Mouse (Mus musculus) olfactory bulb, adult 2 months (tissue): ENCODE results near the gene Odf2.

ENCODE experiments used
- CTCF ChIP-seq: fragments of 200-500 bp; IDR thresholded peaks from 2 replicates; pipeline ENCODE4 v1.5.1; 2012; ENCODE audit warnings: low read depth, mild to moderate bottlenecking, low read length, moderate library complexity; ENCODE audit not compliant: insufficient read depth
- POLR2A ChIP-seq: fragments of 200-500 bp; IDR thresholded peaks from 2 replicates; pipeline ENCODE4 v1.6.1; 2012; ENCODE audit warnings: mild to moderate bottlenecking, low read depth, low read length, moderate library complexity; ENCODE audit not compliant: insufficient read depth

DNA sequence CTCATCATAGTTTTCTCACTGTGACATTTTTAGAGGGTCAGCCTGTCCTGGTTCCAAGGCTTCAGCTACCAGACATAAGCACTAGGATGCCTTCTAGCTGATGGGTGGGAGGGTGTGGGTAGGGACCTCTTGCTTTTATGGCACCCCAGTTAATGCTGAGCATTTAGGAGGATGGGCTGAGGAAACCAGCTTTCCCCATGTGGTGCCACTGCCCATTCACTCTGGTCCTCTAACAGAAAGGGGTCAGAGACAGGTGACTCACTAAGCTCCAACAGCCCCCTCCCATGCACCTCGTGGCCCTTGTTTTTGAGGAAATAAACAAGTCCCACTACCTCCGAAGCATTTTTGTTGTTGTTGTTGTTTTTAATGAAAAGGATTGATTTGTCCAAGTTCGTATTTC is 44.4 kb upstream of the Odf2 start:
- no peak for TF ChIP-seq CTCF
- no peak for TF ChIP-seq POLR2A
